Mouse (Mus musculus) ES-Bruce4 (cell line): Measurements from ENCODE around the gene Cfap43. TPM values are rescaled to one million over a fixed set of nuclear protein-coding genes. Genes with fewer than 3 reads are reported as not detected.

Experiments
- H3K27ac ChIP-seq: 2 replicates; pipeline ENCODE4 v1.5.1; 2012; ENCODE audit warnings: low read length, inconsistent platforms; ENCODE audit not compliant: insufficient read depth
- H3K27me3 ChIP-seq: 2 replicates; pipeline ENCODE4 v1.6.1; 2012; ENCODE audit warnings: mild to moderate bottlenecking, low read length, inconsistent platforms; ENCODE audit not compliant: control insufficient read depth, poor library complexity, insufficient read depth, severe bottlenecking
- H3K36me3 ChIP-seq: 2 replicates; pipeline ENCODE4 v1.6.1; 2012; ENCODE audit warnings: inconsistent platforms, mild to moderate bottlenecking, low read length, moderate library complexity; ENCODE audit not compliant: control insufficient read depth, poor library complexity, insufficient read depth, severe bottlenecking
- H3K4me1 ChIP-seq: one replicate; pipeline ENCODE4 v1.8.1; 2011; ENCODE audit warnings: low read length; ENCODE audit not compliant: control insufficient read depth, insufficient read depth
- H3K4me3 ChIP-seq: 2 replicates; pipeline ENCODE4 v1.5.1; 2011; ENCODE audit warnings: low read depth, mild to moderate bottlenecking, low read length
- H3K9ac ChIP-seq: 2 replicates; pipeline ENCODE4 v1.6.1; 2012; ENCODE audit warnings: low read depth, mild to moderate bottlenecking, inconsistent platforms; ENCODE audit not compliant: poor library complexity, severe bottlenecking
- H3K9me3 ChIP-seq: replicated peaks from 2 replicates; pipeline ENCODE4 v1.6.1; 2012; ENCODE audit warnings: mild to moderate bottlenecking, low read length, inconsistent platforms; ENCODE audit not compliant: control insufficient read depth, poor library complexity, insufficient read depth, severe bottlenecking
- CTCF ChIP-seq: IDR thresholded peaks from one replicate; pipeline ENCODE4 v1.8.1; 2011; ENCODE audit warnings: low read depth, low read length
- EP300 ChIP-seq: IDR thresholded peaks from 2 replicates; pipeline ENCODE4 v1.6.1; 2011; ENCODE audit warnings: low read depth, low read length; ENCODE audit not compliant: insufficient read depth
- POLR2A ChIP-seq: IDR thresholded peaks from one replicate; pipeline ENCODE4 v1.8.1; 2011; ENCODE audit warnings: low read length; ENCODE audit not compliant: insufficient read depth
- polyA plus RNA-seq: library from polyadenylated mRNA; stranded (reverse); fragments of >200 nt; gene quantifications from 2 replicates; pipeline ENCODE4 v1.2.4, GENCODE M21; 2011; ENCODE audit warnings: low read depth; ENCODE audit not compliant: missing spikeins, insufficient read depth, insufficient read length

The Cfap43 gene
- polyA plus RNA-seq, 1 experiment: 10.4 TPM

DNA sequence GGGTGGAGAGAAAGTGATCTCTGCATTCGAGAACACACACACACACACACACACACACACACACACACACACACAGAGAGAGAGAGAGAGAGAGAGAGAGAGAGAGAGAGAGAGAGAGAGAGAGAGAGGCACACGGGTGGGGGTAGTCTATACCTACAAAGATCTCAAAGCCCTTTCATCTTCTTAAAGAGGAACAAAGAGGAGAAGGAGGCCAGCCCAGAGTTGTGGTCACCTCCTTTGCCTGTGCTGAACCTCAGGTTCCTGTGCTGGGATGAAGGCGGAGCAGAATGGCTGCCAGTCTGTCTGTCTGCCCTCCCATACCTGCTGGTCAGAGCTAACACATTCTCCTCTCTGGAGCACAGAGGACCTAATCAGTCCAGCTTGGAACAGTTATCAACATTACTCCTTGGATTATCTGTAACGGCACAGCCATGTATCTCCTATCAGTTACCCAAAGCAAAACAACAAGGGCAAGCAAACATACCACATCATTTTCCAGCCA, 8.9 kb downstream of the Cfap43 start:
- no peak overlapping the region for H3K9ac ChIP-seq
- no peak overlapping the region for H3K4me3 ChIP-seq
- TF ChIP-seq POLR2A: no peak
- TF ChIP-seq EP300: no peak
- no peak for TF ChIP-seq CTCF

DNA sequence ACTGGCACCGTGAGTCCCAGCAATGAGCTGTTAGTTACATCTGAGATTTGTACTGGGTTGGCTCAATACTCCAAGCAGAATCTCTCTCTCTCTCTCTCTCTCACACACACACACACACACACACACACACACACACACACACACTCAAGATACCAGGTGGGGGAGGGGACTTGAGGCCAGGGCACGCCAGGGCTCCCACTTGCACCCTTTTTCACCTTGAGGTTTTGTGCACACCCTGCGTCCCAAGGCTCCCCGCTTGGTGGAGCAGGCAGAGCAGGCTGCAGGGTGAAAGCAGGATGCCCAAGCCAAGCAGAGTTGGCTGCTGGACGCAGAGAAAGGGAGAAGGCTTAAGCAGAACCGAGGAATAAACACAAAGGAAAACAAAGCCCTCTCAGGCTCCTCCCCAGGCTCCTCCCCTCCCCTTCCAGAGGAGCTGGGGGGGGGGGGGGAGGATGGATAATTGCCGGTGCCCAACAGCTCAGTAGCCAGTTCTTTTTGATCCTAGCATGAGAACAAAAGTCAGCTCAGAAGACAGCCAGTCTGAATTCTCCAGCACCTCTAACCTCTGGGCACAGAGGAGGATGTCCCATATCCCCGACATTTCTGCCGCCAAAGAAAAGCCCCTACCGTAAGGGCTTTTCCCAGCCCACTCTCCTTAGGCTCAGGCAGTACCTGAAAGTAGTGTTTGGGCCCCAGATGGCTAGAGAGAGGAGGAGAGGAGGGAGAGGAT, 9.5 kb downstream of the Cfap43 start:
- H3K9me3 ChIP-seq: no peaks in the 10 kb centered on the region
- no peak overlapping the region for H3K9ac ChIP-seq
- peaks cover 4% of the 10 kb centered on the region for H3K4me1 ChIP-seq
- H3K36me3 ChIP-seq: no peaks in the 10 kb centered on the region
- H3K27me3 ChIP-seq: no peaks in the 10 kb centered on the region
- TF ChIP-seq EP300 (no peak), POLR2A (no peak), CTCF (no peak)
- no peak overlapping the region for H3K4me3 ChIP-seq
- no peak overlapping the region for H3K27ac ChIP-seq

More for the DNA sequence above, 8.9 kb downstream of the Cfap43 start:
- no peak overlapping the region for H3K27ac ChIP-seq
- peaks cover 4% of the 10 kb centered on the region for H3K4me1 ChIP-seq
- H3K27me3 ChIP-seq: no peaks in the 10 kb centered on the region
- H3K9me3 ChIP-seq: no peaks in the 10 kb centered on the region
- no peaks in the 10 kb centered on the region for H3K36me3 ChIP-seq

DNA sequence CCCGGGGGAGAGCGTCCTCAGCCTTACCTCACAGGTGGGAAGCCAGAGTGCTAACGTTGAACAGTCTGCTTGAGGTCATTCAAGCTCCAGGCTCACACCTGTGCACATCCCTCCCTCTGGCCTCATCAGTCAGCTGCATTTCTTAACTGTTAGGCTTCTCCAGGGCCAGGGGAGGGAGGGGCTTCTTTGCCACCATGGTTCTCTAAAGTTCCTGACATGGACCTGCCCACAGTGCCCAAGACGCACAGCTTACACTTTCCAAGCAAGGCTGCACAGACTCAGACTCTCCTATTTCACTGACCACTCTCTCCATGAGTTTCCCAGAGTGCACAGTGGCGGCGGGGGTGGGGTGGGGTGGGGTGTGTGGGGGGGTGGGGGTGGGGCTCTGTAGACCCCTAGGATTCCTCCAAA, 10.1 kb downstream of the Cfap43 start:
- no peak for TF ChIP-seq CTCF
- no peak for TF ChIP-seq EP300
- TF ChIP-seq POLR2A: no peak
- no peaks in the 10 kb centered on the region for H3K27me3 ChIP-seq
- no peak overlapping the region for H3K9ac ChIP-seq
- no peak overlapping the region for H3K27ac ChIP-seq
- no peak overlapping the region for H3K4me3 ChIP-seq
- H3K4me1 ChIP-seq: peaks cover 4% of the 10 kb centered on the region
- H3K36me3 ChIP-seq: no peaks in the 10 kb centered on the region
- no peaks in the 10 kb centered on the region for H3K9me3 ChIP-seq

DNA sequence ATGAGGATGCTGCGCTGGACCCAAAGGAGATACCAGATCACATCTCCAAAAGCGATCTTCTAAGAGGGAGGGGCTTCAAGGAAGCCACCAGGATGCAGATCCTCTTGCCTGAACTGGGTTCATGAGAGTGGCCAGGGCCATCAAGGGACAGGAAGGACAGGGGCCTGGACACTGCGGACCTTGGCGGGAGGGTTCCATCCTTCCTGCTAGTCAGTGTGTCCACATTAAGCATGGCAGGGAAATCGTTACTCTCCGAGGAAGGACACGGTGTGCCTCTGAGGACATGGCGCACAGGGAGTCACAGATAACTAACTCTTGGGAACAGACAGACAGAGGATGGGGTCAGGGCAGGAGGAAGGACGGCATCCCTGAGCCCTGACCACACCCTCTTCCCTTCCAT, 11.5 kb downstream of the Cfap43 start:
- Histone ChIP-seq H3K4me1 (peaks cover 4% of the 10 kb centered on the region), H3K27ac (no peak overlapping the region), H3K36me3 (no peaks in the 10 kb centered on the region), H3K9ac (no peak overlapping the region), H3K27me3 (no peaks in the 10 kb centered on the region), H3K9me3 (no peaks in the 10 kb centered on the region), H3K4me3 (no peak overlapping the region)
- TF ChIP-seq POLR2A: no peak
- no peak for TF ChIP-seq CTCF
- TF ChIP-seq EP300: no peak

DNA sequence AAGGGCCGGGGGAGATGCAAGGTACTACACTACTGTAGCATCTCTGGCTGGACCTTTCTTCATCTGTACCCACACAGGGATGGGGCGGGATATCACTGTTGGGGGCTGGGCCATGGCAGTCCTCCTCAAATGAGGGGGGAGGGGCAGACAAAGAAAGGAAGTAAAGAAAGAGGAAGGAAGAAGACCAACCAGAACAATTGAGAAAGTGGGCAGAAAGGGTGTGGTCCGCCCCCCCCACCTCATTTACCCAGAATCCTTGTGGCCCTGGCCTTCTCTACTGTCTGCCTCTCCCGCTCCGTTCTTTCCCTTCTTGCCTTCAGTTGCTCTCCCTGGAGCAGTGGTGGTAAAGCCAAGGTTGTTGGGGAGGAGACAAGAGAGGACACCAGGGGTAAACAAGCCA, 13.5 kb downstream of the Cfap43 start:
- H3K4me1 ChIP-seq: peaks cover 4% of the 10 kb centered on the region

DNA sequence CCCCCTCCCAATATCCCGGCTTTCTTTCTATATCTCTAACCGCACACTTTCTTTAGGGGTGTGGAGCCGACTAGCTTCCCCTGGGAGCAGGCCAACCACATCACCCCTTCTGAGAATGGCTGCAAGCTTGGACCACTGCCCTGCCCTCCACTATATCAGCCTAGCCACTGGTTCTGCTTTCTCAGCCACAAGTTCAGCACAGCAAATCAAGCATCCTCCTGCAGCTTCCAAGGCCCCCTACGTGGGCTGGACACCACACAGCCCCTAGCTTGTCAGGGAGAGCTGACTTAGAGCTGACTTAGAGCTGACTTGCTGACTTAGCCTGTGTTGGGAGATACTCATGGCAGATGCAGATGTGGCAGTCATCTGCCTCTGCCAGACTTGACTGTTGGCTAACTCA, 14.0 kb downstream of the Cfap43 start:
- TF ChIP-seq CTCF (no peak), POLR2A (no peak), EP300 (no peak)
- peaks cover 4% of the 10 kb centered on the region for H3K4me1 ChIP-seq
- no peak overlapping the region for H3K9ac ChIP-seq

More for the DNA sequence above, 13.5 kb downstream of the Cfap43 start:
- H3K9ac ChIP-seq: no peak overlapping the region
- H3K4me3 ChIP-seq: no peak overlapping the region
- TF ChIP-seq POLR2A (no peak), EP300 (no peak), CTCF (no peak)
- no peaks in the 10 kb centered on the region for H3K27me3 ChIP-seq
- H3K27ac ChIP-seq: no peak overlapping the region
- no peaks in the 10 kb centered on the region for H3K36me3 ChIP-seq
- no peaks in the 10 kb centered on the region for H3K9me3 ChIP-seq

More for the DNA sequence above, 14.0 kb downstream of the Cfap43 start:
- no peaks in the 10 kb centered on the region for H3K36me3 ChIP-seq
- H3K4me3 ChIP-seq: no peak overlapping the region
- no peak overlapping the region for H3K27ac ChIP-seq
- no peaks in the 10 kb centered on the region for H3K27me3 ChIP-seq
- H3K9me3 ChIP-seq: no peaks in the 10 kb centered on the region
